In the genomic region with DNA sequence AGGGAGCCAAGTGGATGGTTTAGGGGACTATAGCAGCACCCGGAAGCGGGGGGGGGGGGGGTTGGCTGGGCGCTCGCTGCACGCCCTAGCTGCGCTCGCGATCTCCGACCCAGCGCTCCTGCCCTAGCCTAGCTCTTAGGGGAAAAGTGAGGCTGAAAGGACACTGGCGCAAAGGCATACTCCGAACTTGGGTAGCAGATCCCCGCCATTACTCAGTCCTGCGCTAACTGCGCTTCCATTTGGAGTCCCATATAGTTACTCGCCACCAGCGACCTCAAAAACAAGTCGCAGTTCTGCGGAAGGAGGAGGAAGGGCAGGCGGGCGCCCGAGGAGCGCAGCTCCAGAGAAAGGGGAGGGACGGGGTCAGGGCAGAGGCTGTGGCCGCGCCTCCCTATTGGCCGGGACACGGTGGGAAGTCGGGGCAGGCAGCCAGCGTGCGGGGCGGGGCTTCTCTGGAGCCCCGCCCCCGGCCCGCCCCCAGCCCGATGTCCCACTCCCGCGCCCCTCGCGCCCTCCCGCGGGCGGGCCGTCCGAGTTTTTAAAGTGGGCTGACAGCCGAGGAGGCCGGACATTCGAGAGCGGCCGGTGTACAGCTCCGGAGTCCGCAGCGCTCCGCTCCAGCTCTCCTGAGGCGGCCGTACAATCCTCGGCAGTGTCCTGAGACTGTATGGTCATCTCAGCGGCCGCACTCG, we compare ENCODE assay signal across 8 mouse cellular contexts. TPM values are rescaled to one million over a fixed set of nuclear protein-coding genes. Genes with fewer than 3 reads are reported as not detected.
DNase-seq lines count a peak whose midpoint lies in the region; ATAC-seq and TF ChIP-seq lines count a peak whose summit lies in the region.

Gene Epas1, plus strand, starts transcription at position 571 of the 692 bp plus-strand sequence.

- no peak for TF ChIP-seq CTCF in olfactory bulb, adult 2 months (IDR thresholded peaks at IDR 0.05; ENCODE audit: insufficient read depth, low read depth, low read length)

- no peaks in the 10 kb centered on the region for H3K36me3 ChIP-seq in hindbrain, embryonic 10.5 days
- H3K36me3 ChIP-seq in lung, embryonic 16.5 days (ENCODE audit: control insufficient read depth, insufficient read depth, low read length): no peaks in the 10 kb centered on the region

- peak within 1 kb of the TSS; percentile 78 for H3K27ac ChIP-seq in hindbrain, embryonic 10.5 days
- H3K27ac ChIP-seq in lung, embryonic 16.5 days (ENCODE audit: low read length): peak within 1 kb of the TSS; percentile 67
- H3K27ac ChIP-seq in olfactory bulb, adult 2 months (ENCODE audit: insufficient read depth, low read depth, low read length): peak within 1 kb of the TSS; percentile 64; the same call in 1 of the 2 replicates

- H3K9ac ChIP-seq in lung, embryonic 16.5 days (ENCODE audit: low read length): peak within 1 kb of the TSS; percentile 63

- WGBS in hindbrain, embryonic 10.5 days: under 1% methylated on average over 60 of the region's 60 CpGs
- WGBS in lung, embryonic 16.5 days: under 1% methylated on average over 53 of the region's 60 CpGs
- WGBS in olfactory bulb, adult 2 months: under 1% methylated on average over 60 of the region's 60 CpGs

- DNase-seq in MN1 (ENCODE audit: low spot score): peak; percentile 41
- peak; percentile 26 for DNase-seq in cerebellum, adult 9-10 months
- peak; percentile 69 to 72 for DNase-seq in frontal cortex, postnatal 10 days (ENCODE audit: low spot score in 2 of 2)
- DNase-seq in hindbrain, embryonic 10.5 days (ENCODE audit: low spot score): peak; percentile 91
- DNase-seq in layer of hippocampus, adult 9-11 months: peak; percentile 72
- DNase-seq in thymus, adult 18-20 months: peak; percentile 77 to 82

- peaks cover 29% of the 10 kb centered on the region for H3K4me1 ChIP-seq in hindbrain, embryonic 10.5 days (replicated peaks)
- H3K4me1 ChIP-seq in lung, embryonic 16.5 days (replicated peaks; ENCODE audit: control insufficient read depth, insufficient read depth, low read length): peaks cover 17% of the 10 kb centered on the region
- peaks cover 26% of the 10 kb centered on the region for H3K4me1 ChIP-seq in olfactory bulb, adult 2 months (ENCODE audit: control insufficient read depth, insufficient read depth, low read length)

- peaks cover 81% of the 10 kb centered on the region for H3K27me3 ChIP-seq in hindbrain, embryonic 10.5 days (ENCODE audit: insufficient read depth, poor library complexity, severe bottlenecking)
- peaks cover 26% of the 10 kb centered on the region for H3K27me3 ChIP-seq in lung, embryonic 16.5 days (ENCODE audit: control insufficient read depth, insufficient read depth, low read depth, low read length)

- peak within 1 kb of the TSS; percentile 62 for H3K4me3 ChIP-seq in hindbrain, embryonic 10.5 days
- H3K4me3 ChIP-seq in lung, embryonic 16.5 days (ENCODE audit: low read length): peak within 1 kb of the TSS; percentile 67
- peak within 1 kb of the TSS; percentile 54 for H3K4me3 ChIP-seq in olfactory bulb, adult 2 months (ENCODE audit: insufficient read depth, low read depth, low read length)

- TF ChIP-seq POLR2A in olfactory bulb, adult 2 months (IDR thresholded peaks at IDR 0.05; ENCODE audit: insufficient read depth, low read depth, low read length): peak; percentile 51; the same call in 1 of the 2 replicates

- no peaks in the 10 kb centered on the region for H3K9me3 ChIP-seq in hindbrain, embryonic 10.5 days
- H3K9me3 ChIP-seq in lung, embryonic 16.5 days (ENCODE audit: control insufficient read depth, low read length): no peaks in the 10 kb centered on the region

- ATAC-seq in lung, embryonic 16.5 days (ENCODE audit: low read depth): peak; percentile 98

- H3K4me2 ChIP-seq in lung, embryonic 16.5 days (ENCODE audit: low read depth, low read length): peak within 1 kb of the TSS; percentile 83

RNA-seq across cellular contexts. Expression of gene Epas1, which starts in this region (rescaled TPM):
- polyA plus RNA-seq in hindbrain, embryonic 10.5 days (2016; fragmentation: Nextera tagmentation; extraction: Ambion mirVana): 2.4 and 2.9 TPM in 2 replicates
- 13.7 and 14.5 TPM in 2 replicates for polyA plus RNA-seq in lung, embryonic 16.5 days (2015; fragmentation: Nextera tagmentation; extraction: Ambion mirVana)
- polyA plus RNA-seq in olfactory bulb, adult 2 months (2012; ENCODE audit: insufficient read depth, insufficient read length, low replicate concordance, missing spikeins): not detected in 2 replicates

Comparison
In these comparisons a context has a peak if more than half of its experiments do, and no peak if none do; other contexts are left out.
1. Peak in every context shown above with its lines: DNase-seq, ATAC-seq, H3K4me3 ChIP-seq and H3K27ac ChIP-seq.
2. DNase-seq: peak in every context shown above with its lines; median percentile 91 in hindbrain, embryonic 10.5 days; 80 in thymus, adult 18-20 months; 72 in layer of hippocampus, adult 9-11 months; 70 in frontal cortex, postnatal 10 days; 41 in MN1; 26 in cerebellum, adult 9-10 months.